Mouse (Mus musculus) cerebellum, postnatal 25 days (tissue): ENCODE results near the gene Adap1.

ENCODE experiments used
- DNase-seq, 2 experiments: peaks; one replicate each; pipeline ENCODE4 v3.0.0; 2021; ENCODE audit warnings: mixed read lengths in 2 of 2

The Adap1 gene

DNA sequence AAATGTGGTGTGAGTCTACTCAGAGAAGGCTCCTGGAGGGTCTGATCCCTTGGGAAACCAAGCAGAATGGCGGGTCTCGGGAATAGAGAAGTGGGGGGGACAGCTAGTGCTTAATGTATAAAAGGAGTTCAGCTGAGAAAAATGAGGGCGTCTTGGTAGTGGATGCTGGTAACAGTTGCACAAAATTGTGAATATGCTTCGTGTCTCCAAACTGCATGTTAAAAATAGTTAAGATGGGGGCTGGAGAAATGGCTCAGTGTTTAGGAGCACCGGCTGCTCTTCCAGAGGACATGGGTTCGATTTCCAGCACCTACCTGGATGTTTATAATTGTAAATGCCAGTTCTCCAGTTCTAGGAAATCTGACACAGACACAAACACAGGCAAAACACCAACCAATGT, 4.1 kb downstream of the Adap1 start:
- no peak for DNase-seq

- DNase-seq: no peak
Observed at GRCm38 (mm10) chr5:139320424-139320823, 5.0 kb downstream of the Adap1 start.

- peak in 1 of 2 experiments; percentile 64 for DNase-seq
Observed at GRCm38 (mm10) chr5:139317751-139318504, 7.5 kb downstream of the Adap1 start.

DNA sequence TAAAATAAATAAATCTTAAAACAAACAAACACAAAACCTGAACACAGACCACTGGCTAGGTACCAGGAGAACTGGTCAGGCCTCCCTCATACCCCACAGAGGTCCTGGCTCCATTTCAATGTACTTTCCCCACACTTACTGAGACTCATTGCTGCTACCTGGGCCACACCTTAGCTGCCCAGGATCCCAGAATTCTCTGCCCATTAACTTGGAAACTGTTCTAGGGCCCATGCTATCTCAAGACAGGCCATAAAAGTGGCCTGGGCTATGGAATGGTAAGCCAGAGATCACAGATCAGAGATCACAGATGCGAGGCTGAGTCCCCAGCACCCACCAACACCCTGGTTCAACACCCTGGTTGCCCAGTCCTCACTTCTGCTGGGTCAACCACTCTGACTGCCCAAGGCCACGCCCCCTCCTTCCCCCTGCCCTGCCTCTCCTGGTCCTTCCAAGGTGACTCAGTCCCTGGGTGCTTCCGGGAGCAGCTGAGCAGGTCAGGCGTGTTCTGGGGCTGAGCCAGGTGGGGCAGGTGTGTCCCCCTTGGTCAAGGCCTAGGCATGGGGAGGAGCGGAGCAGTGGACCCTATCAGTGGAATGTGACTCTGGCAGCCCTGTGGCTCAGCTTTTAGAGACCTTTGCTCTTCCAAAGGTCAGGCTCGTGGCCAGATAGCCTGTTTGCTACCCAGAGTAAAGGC, 8.3 kb downstream of the Adap1 start:
- peak in 1 of 2 experiments; percentile 50 for DNase-seq

GRCm38 (mm10) chr5:139314941-139315642, 10.3 kb downstream of the Adap1 start:
- DNase-seq: no peak

DNA sequence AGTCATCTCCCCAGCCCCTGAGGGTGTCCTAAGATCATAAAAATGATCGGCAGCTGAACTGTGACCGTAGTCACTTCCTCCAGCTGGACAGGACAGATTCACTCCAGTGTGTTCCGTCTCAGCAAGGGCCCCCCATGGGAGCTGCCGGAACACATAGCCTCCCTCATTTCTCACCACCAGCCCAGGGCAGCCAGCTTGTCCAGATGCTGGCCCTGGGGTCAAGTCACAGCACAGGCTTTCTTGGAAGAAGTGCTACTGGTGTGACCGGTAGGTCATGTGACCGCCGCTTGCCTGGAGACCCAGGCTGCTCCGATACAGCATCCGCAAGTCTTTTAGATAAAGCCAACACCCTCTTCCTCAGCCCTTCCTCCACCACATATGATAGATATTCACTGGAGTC, 11.9 kb downstream of the Adap1 start:
- DNase-seq: no peak

- no peak for DNase-seq
Observed at GRCm38 (mm10) chr5:139311822-139312221, 13.6 kb downstream of the Adap1 start.

DNA sequence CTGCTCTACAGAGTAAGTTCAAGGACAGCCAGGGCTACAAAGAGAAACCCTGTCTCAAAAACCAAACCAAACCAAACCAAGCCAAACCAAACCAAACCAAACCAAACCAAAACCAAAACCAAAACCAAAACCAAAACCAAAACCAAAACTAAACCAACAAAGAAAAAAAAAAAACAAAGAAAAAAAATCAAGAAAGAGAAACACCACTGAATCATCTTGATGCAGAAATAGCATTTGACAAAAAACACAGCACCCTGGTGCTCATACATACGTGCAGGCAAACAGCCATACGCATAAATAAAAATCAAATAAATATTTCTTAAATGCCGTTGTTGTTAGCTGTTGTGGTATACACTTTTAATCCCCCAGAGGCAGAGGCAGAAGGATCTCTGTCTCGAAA, 14.9 kb downstream of the Adap1 start:
- no peak for DNase-seq

- no peak for DNase-seq
Observed at GRCm38 (mm10) chr5:139309946-139310345, 15.5 kb downstream of the Adap1 start.

DNA sequence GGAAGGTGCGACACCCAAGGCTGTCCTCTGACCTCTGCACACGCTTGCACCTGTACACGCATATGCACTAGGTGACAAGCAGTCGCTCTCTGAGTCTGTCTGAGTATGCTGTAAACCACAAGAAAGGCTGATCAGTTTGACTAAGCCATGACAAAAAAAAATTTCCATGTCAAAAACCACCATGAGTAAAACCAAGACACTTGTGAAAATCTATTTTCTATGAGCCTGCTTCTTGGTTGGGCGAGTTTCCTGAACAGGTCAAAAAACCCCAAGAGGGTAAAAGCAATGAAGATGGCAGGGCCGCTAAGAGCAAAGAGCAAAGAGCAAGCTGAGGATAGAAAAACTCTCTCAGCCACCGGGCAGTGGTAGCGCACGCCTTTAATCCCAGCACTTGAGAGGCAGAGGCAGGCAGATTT, 21.8 kb downstream of the Adap1 start:
- no peak for DNase-seq

GRCm38 (mm10) chr5:139302101-139302500, 23.3 kb downstream of the Adap1 start:
- DNase-seq: no peak

DNA sequence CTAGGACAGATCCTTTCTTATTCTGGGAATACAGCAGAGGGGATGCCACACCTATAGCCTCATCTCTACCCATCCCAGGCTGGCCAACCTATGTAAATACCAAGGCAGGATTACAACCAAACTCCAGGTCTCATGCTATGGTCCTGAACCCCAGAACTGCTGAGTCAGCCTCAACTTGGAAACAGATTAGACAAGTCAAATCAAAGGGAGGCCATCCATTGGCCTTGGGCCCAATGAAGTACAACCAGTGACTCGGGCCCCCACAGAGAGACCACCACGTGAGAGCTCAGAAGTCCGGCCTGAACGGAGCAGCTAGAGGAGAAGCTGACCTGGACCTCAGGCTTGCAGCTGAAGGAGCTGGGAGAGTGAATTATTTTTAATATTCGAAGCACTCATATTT, 27.7 kb downstream of the Adap1 start:
- DNase-seq: no peak

DNA sequence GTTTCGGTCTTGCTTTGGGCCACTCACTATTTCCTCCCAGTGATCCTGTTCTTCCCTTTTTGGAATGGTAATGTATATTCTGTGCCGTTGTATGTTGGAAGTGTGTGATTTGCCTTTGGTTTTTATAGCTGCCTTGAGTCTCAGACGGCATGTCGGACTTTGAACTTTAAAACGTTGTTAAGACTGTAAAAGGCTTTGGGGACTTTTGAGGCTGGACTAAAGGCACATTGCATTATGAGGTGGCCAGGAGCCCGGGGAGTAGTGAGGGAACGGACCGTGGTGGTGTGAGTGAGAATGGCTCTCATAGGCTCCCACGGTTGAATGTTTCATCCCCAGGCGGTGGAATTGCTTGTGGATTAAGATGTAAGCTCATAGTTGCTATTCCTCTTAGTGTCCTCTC, 28.3 kb downstream of the Adap1 start:
- no peak for DNase-seq

DNA sequence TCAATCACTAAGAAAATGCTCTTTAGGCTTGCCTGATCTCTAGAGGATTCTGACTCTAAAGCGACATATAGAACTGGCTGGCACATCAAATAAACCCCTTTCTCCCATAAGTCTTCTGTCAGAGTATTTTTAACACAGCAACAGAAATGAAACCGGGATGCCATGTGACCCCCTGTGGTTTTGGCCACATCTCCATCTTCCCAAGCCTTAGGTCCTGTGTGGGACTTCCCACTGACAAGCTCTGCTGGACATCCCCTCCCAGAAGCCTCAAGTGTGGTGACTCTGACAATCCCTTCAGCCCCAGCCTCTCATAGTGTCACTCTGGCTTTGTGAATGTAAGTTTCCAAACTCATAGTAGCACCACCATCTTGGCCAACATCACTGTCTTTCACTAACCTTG, 31.3 kb downstream of the Adap1 start:
- DNase-seq: no peak

- DNase-seq: peak in 1 of 2 experiments; percentile 43
Observed at GRCm38 (mm10) chr5:139291811-139292560, 33.4 kb downstream of the Adap1 start.

DNA sequence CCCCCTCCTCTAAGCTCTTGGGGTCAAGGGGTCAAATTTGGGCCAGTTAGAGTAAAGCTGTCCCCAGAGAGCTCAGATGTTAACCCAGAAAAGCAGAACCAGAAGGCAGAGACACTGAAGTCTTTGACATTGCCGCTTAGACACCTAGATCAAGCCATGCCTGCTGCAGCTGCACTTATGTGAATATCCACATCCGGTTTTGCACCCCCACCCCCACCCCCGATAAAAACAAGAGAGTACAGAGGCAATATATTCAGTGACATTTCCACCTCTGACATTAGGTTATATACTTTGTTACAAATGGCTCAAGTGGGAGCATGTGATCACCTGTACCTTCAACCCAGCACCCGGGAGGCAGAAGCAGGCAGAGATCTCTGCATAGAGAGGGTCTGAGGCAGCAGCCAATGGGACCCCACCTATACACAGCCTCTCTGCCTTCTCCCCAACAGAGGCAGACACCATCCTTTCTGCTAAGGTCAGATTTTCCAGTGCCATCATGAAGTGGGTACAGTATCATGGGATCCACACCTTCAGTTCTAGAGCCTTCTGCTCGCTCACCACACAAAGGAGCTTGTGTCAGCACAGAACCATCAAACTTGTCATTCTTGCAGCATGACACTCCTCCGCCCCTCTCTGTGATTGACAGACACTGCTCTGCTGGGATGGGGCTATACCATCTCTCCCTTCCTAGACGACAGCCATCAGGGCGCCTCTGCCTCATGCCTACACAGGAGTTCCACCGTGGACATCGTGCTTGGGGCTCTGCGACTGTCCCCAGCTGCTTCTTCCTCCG, 34.8 kb downstream of the Adap1 start:
- DNase-seq: no peak

- DNase-seq: no peak
Observed at GRCm38 (mm10) chr5:139288591-139288990, 36.8 kb downstream of the Adap1 start.

- no peak for DNase-seq
Observed at GRCm38 (mm10) chr5:139287787-139288186, 37.6 kb downstream of the Adap1 start.

DNA sequence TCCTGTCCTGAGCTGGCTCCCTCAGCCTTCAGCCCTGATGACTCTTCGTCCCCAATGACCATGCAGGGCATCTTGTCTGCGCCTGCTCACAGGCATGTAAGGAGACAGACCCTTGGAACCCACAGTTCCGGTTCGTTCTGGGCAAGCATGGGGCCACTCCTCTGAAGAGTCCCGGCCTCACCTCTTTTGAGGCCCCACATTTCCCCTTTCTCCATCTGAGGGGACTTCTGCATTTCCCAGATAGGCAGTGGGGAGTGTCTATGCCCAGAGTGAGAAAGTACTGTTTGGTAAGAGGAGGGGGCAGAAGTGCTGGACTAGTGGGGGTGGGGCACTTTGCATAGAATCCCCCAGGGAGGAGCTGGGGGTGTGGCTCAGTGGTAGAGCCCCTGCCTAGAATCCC, 38.3 kb downstream of the Adap1 start:
- DNase-seq: no peak

DNA sequence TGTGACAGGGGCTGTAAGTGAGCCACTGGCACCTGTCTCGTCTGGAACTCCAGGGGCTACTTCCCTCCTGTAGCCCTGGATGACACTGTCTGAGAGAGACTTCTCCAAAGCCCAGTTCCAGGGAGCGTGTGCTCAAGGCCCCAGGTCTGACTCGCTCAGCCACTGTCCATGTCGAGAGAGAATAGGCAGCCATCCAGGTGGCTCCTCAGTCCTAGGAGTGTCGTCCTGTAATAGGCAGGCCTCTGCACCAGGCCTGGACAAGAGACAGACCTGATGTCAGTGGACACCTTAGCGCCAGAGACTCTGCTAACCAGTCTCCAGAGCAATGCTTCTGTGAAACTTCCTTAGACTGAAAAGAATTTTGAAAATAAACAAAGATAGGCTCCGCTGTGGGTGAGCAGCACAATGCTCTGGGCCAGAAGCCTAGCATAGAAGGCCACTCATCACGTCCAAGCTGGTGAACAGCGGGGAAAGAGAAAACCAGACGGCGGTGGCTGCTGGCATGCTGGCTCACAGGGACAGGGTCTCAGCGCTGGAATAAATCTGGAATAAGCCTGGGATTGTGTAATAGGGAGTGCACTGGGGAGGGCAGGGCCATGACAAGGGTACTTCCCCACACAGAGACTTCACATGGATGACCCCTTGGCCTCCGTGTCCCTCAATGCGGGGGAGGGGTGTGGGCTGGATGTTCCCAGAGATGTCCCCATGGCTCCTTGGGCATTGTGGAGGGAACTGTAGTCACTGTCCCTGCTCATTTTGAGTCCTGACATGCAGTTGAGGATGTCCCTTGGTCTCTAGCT, 39.1 kb downstream of the Adap1 start:
- no peak for DNase-seq

GRCm38 (mm10) chr5:139285383-139286067, 39.9 kb downstream of the Adap1 start:
- DNase-seq: no peak
